In the genomic region with DNA sequence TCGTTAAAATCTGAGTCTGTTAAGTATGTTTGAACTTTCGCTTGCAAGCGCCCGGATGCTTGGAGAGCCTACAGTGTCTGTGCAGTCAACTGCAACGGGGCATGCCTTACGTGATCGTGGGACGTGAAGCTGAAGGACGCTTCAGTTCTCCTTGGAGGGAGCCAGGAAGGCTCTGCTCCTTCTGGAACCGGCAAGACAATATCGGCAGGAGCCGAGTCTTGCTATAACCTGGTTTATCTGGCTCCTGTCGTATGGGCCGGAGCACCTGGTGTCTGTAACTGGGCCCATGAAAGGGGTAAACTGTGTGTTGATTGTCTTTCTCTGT, we compare ENCODE assay signal across 17 mouse cellular contexts.
DNase-seq lines count a peak whose midpoint lies in the region; ATAC-seq lines count a peak whose summit lies in the region.
"Had no signal": no experiment of that assay in that cellular context is flagged by ENCODE, and none has a peak within 500 bp of the region (broad histone marks: within the 10 kb centered on the region; RNA-seq: fewer than 3 reads in every experiment).

No protein-coding gene starts in this region.

- H3K4me2 ChIP-seq in forebrain, embryonic 12.5 days: no peak overlapping the region
- H3K4me2 ChIP-seq in forebrain, embryonic 11.5 days (ENCODE audit: low read depth, low read length, severe bottlenecking): no peak overlapping the region
- peak overlapping the region; percentile 34; the same call in 1 of the 2 replicates for H3K4me2 ChIP-seq in hindbrain, embryonic 14.5 days (replicated peaks)
- H3K4me2 ChIP-seq in hindbrain, embryonic 16.5 days (ENCODE audit: low read length): no peak overlapping the region
- peak overlapping the region; percentile 22; the same call in 1 of the 2 replicates for H3K4me2 ChIP-seq in midbrain, embryonic 14.5 days (ENCODE audit: low read length)
- no peak overlapping the region for H3K4me2 ChIP-seq in liver, embryonic 12.5 days
- H3K4me2 ChIP-seq: limb, embryonic 15.5 days; lung, embryonic 14.5 days had no signal

- H3K36me3 ChIP-seq in forebrain, embryonic 12.5 days (replicated peaks): no peaks in the 10 kb centered on the region
- no peaks in the 10 kb centered on the region for H3K36me3 ChIP-seq in forebrain, embryonic 11.5 days (ENCODE audit: control insufficient read depth, insufficient read depth, low read length)
- H3K36me3 ChIP-seq in hindbrain, embryonic 14.5 days (replicated peaks; ENCODE audit: control insufficient read depth, insufficient read depth): no peaks in the 10 kb centered on the region
- no peaks in the 10 kb centered on the region for H3K36me3 ChIP-seq in hindbrain, embryonic 16.5 days (ENCODE audit: control insufficient read depth, insufficient read depth, low read length)
- no peaks in the 10 kb centered on the region for H3K36me3 ChIP-seq in midbrain, embryonic 14.5 days (ENCODE audit: control insufficient read depth, insufficient read depth, low read length)
- no peaks in the 10 kb centered on the region for H3K36me3 ChIP-seq in liver, embryonic 12.5 days
- H3K36me3 ChIP-seq: limb, embryonic 15.5 days had no signal

- no peak overlapping the region for H3K27ac ChIP-seq in forebrain, embryonic 12.5 days
- H3K27ac ChIP-seq in forebrain, embryonic 11.5 days (ENCODE audit: low read depth, low read length): no peak overlapping the region
- H3K27ac ChIP-seq in hindbrain, embryonic 14.5 days: no peak overlapping the region
- no peak overlapping the region for H3K27ac ChIP-seq in hindbrain, embryonic 16.5 days (ENCODE audit: low read depth, low read length)
- no peak overlapping the region for H3K27ac ChIP-seq in midbrain, embryonic 14.5 days (replicated peaks; ENCODE audit: low read depth, low read length)
- no peak overlapping the region for H3K27ac ChIP-seq in liver, embryonic 12.5 days
- H3K27ac ChIP-seq: limb, embryonic 15.5 days had no signal

- peaks cover 13% of the 10 kb centered on the region for H3K27me3 ChIP-seq in forebrain, embryonic 12.5 days
- peaks cover 2% of the 10 kb centered on the region; the same call in 1 of the 2 replicates for H3K27me3 ChIP-seq in forebrain, embryonic 11.5 days (ENCODE audit: control insufficient read depth, insufficient read depth, low read length)
- H3K27me3 ChIP-seq in hindbrain, embryonic 14.5 days (ENCODE audit: control insufficient read depth, insufficient read depth, low read length): no peaks in the 10 kb centered on the region
- no peaks in the 10 kb centered on the region for H3K27me3 ChIP-seq in hindbrain, embryonic 16.5 days (replicated peaks; ENCODE audit: control insufficient read depth, insufficient read depth, low read length)
- no peaks in the 10 kb centered on the region for H3K27me3 ChIP-seq in midbrain, embryonic 14.5 days (ENCODE audit: control insufficient read depth, insufficient read depth, low read length)
- H3K27me3 ChIP-seq in liver, embryonic 12.5 days (replicated peaks): peaks cover 9% of the 10 kb centered on the region
- H3K27me3 ChIP-seq: limb, embryonic 15.5 days; megakaryocyte, embryonic 14.5 days had no signal

- ATAC-seq in forebrain, embryonic 12.5 days (ENCODE audit: low FRiP score): no peak
- no peak for ATAC-seq in forebrain, embryonic 11.5 days (replicated peaks; ENCODE audit: low FRiP score)
- no peak for ATAC-seq in hindbrain, embryonic 14.5 days (ENCODE audit: low FRiP score)
- no peak for ATAC-seq in hindbrain, embryonic 16.5 days
- no peak for ATAC-seq in midbrain, embryonic 14.5 days (ENCODE audit: low FRiP score, low TSS enrichment)
- no peak for ATAC-seq in liver, embryonic 12.5 days
- ATAC-seq in inflammation-experienced regulatory T-cells, adult 6 months: no peak
- ATAC-seq: intestine, embryonic 16.5 days had no signal

- no peak for DNase-seq in forebrain, embryonic 11.5 days (ENCODE audit: low spot score)
- DNase-seq in hindbrain, embryonic 14.5 days (ENCODE audit: low spot score): no peak
- peak; percentile 30 for DNase-seq in ZHBTc4 (ENCODE audit: low read depth, low spot score)
- DNase-seq in midbrain, embryonic 14.5 days: no peak
- DNase-seq: cerebellum, adult 11 months; cerebellum, postnatal 36 days; kidney, postnatal 4 days; lung, embryonic 14.5 days; right cerebral cortex, adult 18-20 months; thymus, postnatal 36 days had no signal

- WGBS in forebrain, embryonic 12.5 days: 75% methylated on average over 14 of the region's 14 CpGs
- 74% methylated on average over 14 of the region's 14 CpGs for WGBS in forebrain, embryonic 11.5 days
- WGBS in hindbrain, embryonic 14.5 days: 77% methylated on average over 14 of the region's 14 CpGs
- WGBS in hindbrain, embryonic 16.5 days: 79% methylated on average over 14 of the region's 14 CpGs
- WGBS in midbrain, embryonic 14.5 days: 67% methylated on average over 14 of the region's 14 CpGs
- WGBS in liver, embryonic 12.5 days (ENCODE audit: insufficient replicate concordance): 74% methylated on average over 14 of the region's 14 CpGs

- H3K4me3 ChIP-seq in forebrain, embryonic 12.5 days (replicated peaks): peak overlapping the region; percentile 5; the same call in 1 of the 2 replicates
- no peak overlapping the region for H3K4me3 ChIP-seq in forebrain, embryonic 11.5 days (ENCODE audit: low read depth, low read length)
- no peak overlapping the region for H3K4me3 ChIP-seq in hindbrain, embryonic 14.5 days (replicated peaks; ENCODE audit: low read length)
- H3K4me3 ChIP-seq in hindbrain, embryonic 16.5 days (ENCODE audit: low read length): no peak overlapping the region
- H3K4me3 ChIP-seq in midbrain, embryonic 14.5 days (replicated peaks; ENCODE audit: low read depth, low read length): 0 out of 2 replicates have a peak overlapping the region, but pooled peaks have one; percentile 3
- H3K4me3 ChIP-seq in liver, embryonic 12.5 days: no peak overlapping the region
- H3K4me3 ChIP-seq: limb, embryonic 15.5 days; megakaryocyte, embryonic 14.5 days had no signal

- H3K9ac ChIP-seq in forebrain, embryonic 12.5 days: no peak overlapping the region
- H3K9ac ChIP-seq in forebrain, embryonic 11.5 days (ENCODE audit: low read length): no peak overlapping the region
- no peak overlapping the region for H3K9ac ChIP-seq in hindbrain, embryonic 14.5 days
- no peak overlapping the region for H3K9ac ChIP-seq in hindbrain, embryonic 16.5 days (ENCODE audit: low read depth, low read length)
- H3K9ac ChIP-seq in midbrain, embryonic 14.5 days (replicated peaks; ENCODE audit: low read length): no peak overlapping the region
- no peak overlapping the region for H3K9ac ChIP-seq in liver, embryonic 12.5 days
- H3K9ac ChIP-seq: limb, embryonic 15.5 days; lung, embryonic 14.5 days had no signal

- H3K9me3 ChIP-seq in forebrain, embryonic 12.5 days: no peaks in the 10 kb centered on the region
- no peaks in the 10 kb centered on the region for H3K9me3 ChIP-seq in forebrain, embryonic 11.5 days (ENCODE audit: control insufficient read depth, low read length)
- no peaks in the 10 kb centered on the region for H3K9me3 ChIP-seq in hindbrain, embryonic 14.5 days (ENCODE audit: control insufficient read depth, low read length)
- no peaks in the 10 kb centered on the region for H3K9me3 ChIP-seq in hindbrain, embryonic 16.5 days (ENCODE audit: control insufficient read depth, low read length)
- no peaks in the 10 kb centered on the region for H3K9me3 ChIP-seq in midbrain, embryonic 14.5 days (ENCODE audit: control insufficient read depth, low read length)
- H3K9me3 ChIP-seq in liver, embryonic 12.5 days (replicated peaks): no peaks in the 10 kb centered on the region
- H3K9me3 ChIP-seq: limb, embryonic 15.5 days had no signal

- H3K4me1 ChIP-seq in forebrain, embryonic 12.5 days: peaks cover 10% of the 10 kb centered on the region
- H3K4me1 ChIP-seq in forebrain, embryonic 11.5 days (replicated peaks; ENCODE audit: control insufficient read depth, insufficient read depth, low read length): peaks cover 4% of the 10 kb centered on the region; the same call in 1 of the 2 replicates
- H3K4me1 ChIP-seq in hindbrain, embryonic 14.5 days (replicated peaks; ENCODE audit: control insufficient read depth, insufficient read depth, low read length): 0 out of 2 replicates have a peak, but pooled peaks cover 9% of the 10 kb centered on the region
- H3K4me1 ChIP-seq in hindbrain, embryonic 16.5 days (ENCODE audit: control insufficient read depth, insufficient read depth, low read depth, low read length): peaks cover 5% of the 10 kb centered on the region
- H3K4me1 ChIP-seq in midbrain, embryonic 14.5 days (ENCODE audit: control insufficient read depth, insufficient read depth, low read length): 0 out of 2 replicates have a peak, but pooled peaks cover 12% of the 10 kb centered on the region
- H3K4me1 ChIP-seq in liver, embryonic 12.5 days: no peaks in the 10 kb centered on the region; the same call in 1 of the 2 replicates
- H3K4me1 ChIP-seq: megakaryocyte, embryonic 14.5 days had no signal

Comparison
In these comparisons a context has a peak if more than half of its experiments do, and no peak if none do; other contexts are left out.
1. H3K4me2 ChIP-seq: peak in hindbrain, embryonic 14.5 days (single experiment) and midbrain, embryonic 14.5 days (single experiment); none in forebrain, embryonic 12.5 days (single experiment), forebrain, embryonic 11.5 days (single experiment), hindbrain, embryonic 16.5 days (single experiment) and liver, embryonic 12.5 days (single experiment).
2. H3K4me3 ChIP-seq: peak in forebrain, embryonic 12.5 days (single experiment) and midbrain, embryonic 14.5 days (single experiment); none in forebrain, embryonic 11.5 days (single experiment), hindbrain, embryonic 14.5 days (single experiment), hindbrain, embryonic 16.5 days (single experiment) and liver, embryonic 12.5 days (single experiment).